Mouse (Mus musculus) B cell, adult (primary cell): ENCODE data around the gene G6pc. TPM values are rescaled to one million over a fixed set of nuclear protein-coding genes. Genes with fewer than 3 reads are reported as not detected.

Experiments used
- total RNA-seq: library from RNA; stranded (reverse); gene quantifications from 4 replicates; pipeline ENCODE4 v1.2.4, GENCODE M21; 2023; ENCODE audit not compliant: inconsistent age

Gene G6pc
- total RNA-seq = not detected in 4 replicates

GRCm38 (mm10) chr11:101367326-101367935 is at the start of gene G6pc:
Gene G6pc (plus strand): TSS chr11:101367561.

GRCm38 (mm10) chr11:101324763-101325162 is 42.6 kb upstream of the G6pc start, which contains the start of gene Aoc2:
Gene Aoc2 (plus strand): TSS chr11:101325063.

GRCm38 (mm10) chr11:101330371-101330924 is 36.9 kb upstream of the G6pc start, which contains the start of gene Aoc3:
Gene Aoc3 (plus strand): TSS chr11:101330605.

DNA sequence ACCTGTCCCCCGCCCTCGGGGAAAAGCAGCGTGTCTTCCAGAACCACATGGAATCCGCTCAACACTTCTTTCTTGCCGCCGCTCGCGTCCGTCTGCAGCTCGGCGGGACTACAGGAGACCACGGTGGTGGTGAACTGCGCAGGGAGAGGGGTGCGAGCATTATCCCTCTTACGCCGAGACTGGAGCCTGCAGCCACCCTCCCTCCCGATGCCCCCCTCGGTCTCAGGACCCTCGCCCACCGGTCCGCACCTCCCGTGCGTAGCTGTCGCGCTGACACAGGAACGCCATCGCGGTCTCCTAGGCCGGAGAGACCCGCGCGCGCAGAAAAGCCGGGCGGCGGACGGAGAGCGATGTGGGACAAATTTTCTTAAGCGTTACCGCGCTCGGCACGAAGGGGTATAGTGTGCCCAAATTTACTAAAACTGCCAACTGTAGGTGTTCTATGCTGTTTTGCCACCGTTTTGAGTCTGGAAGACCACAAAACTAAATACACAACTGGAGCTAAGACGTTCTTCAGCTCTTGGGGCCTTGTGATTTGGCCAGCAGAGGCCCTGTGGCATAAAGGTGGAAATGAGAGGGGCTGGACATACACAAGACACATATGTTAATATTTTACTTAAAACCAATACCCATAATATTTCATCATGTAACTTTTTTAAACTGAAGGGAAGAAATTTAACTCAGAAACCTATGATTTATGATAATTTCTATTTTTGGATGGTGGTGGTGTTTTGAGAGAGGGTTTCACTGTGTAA is 49.9 kb downstream of the G6pc start, which contains the start of gene Aarsd1:
Gene Aarsd1 (minus strand): TSS at position 515 of the 755 bp plus-strand sequence.

GRCm38 (mm10) chr11:101424105-101424851 is 56.9 kb downstream of the G6pc start, which contains the start of gene Gm27029:
Gene Gm27029 (minus strand): TSS chr11:101424796.

GRCm38 (mm10) chr11:101424925-101425813 is 57.8 kb downstream of the G6pc start, which contains the start of the genes Rundc1 and Ptges3l:
Gene Rundc1 (plus strand): TSS chr11:101425085.
Gene Ptges3l (minus strand): TSS chr11:101425333.

Other genes starting within 250 kb of the G6pc start
- 71.0 to 73.7 TPM (median 72.2 TPM) in 4 replicates for gene Retreg3, start 247.7 kb upstream of the G6pc start, total RNA-seq
- 14.2 to 19.4 TPM (median 16.1 TPM) in 4 replicates for gene Tubg1, start 247.6 kb upstream of the G6pc start, total RNA-seq
- 2.9 to 6.1 TPM (median 3.9 TPM) in 4 replicates for gene Tubg2, start 211.7 kb upstream of the G6pc start, total RNA-seq
- 0.32 to 0.80 TPM (median 0.59 TPM) in 4 replicates for gene Cntnap1, start 197.0 kb upstream of the G6pc start, total RNA-seq
- gene Plekhh3, start 196.2 kb upstream of the G6pc start, total RNA-seq = 0.61 to 2.3 TPM (median 1.3 TPM) in 4 replicates
- 0.60 TPM in 1 of 4 replicates, not detected in the others for gene Ccr10, start 192.1 kb upstream of the G6pc start, total RNA-seq
- gene Ezh1, start 141.1 kb upstream of the G6pc start, total RNA-seq = 74.4 to 88.1 TPM (median 79.3 TPM) in 4 replicates
- not detected in 4 replicates for gene Ramp2, start 121.5 kb upstream of the G6pc start, total RNA-seq
- 73.6 to 86.7 TPM (median 83.1 TPM) in 4 replicates for gene Vps25, start 113.9 kb upstream of the G6pc start, total RNA-seq
- gene Wnk4, start 107.0 kb upstream of the G6pc start, total RNA-seq = 0.21 to 1.5 TPM (median 1.1 TPM) in 4 replicates
- gene Cntd1, start 88.5 kb upstream of the G6pc start, total RNA-seq = 0.22 to 0.51 TPM (median 0.47 TPM) in 4 replicates
- gene Coa3, start 88.4 kb upstream of the G6pc start, total RNA-seq = 26.7 to 40.5 TPM (median 28.5 TPM) in 4 replicates
- 177 to 193 TPM (median 186 TPM) in 4 replicates for gene Becn1, start 65.3 kb upstream of the G6pc start, total RNA-seq
- 134 to 152 TPM (median 146 TPM) in 4 replicates for gene Psme3, start 51.3 kb upstream of the G6pc start, total RNA-seq
- 13.2 to 15.9 TPM (median 13.8 TPM) in 4 replicates for gene Aoc2, start 42.5 kb upstream of the G6pc start, total RNA-seq
- 0.26 to 0.87 TPM (median 0.59 TPM) in 4 replicates for gene Aoc3, start 37.0 kb upstream of the G6pc start, total RNA-seq
- 18.5 to 27.4 TPM (median 26.4 TPM) in 4 replicates for gene Aarsd1, start 50.1 kb downstream of the G6pc start, total RNA-seq
- 0.87 to 3.1 TPM (median 1.6 TPM) in 4 replicates for gene Gm27029, start 57.2 kb downstream of the G6pc start, total RNA-seq
- 20.8 to 21.4 TPM (median 20.9 TPM) in 4 replicates for gene Rundc1, start 57.5 kb downstream of the G6pc start, total RNA-seq
- gene Ptges3l, start 57.8 kb downstream of the G6pc start, total RNA-seq = 1.7 to 2.7 TPM (median 2.0 TPM) in 4 replicates
- gene Rpl27, start 74.7 kb downstream of the G6pc start, total RNA-seq = 98.0 to 135 TPM (median 128 TPM) in 4 replicates
- gene Ifi35, start 80.8 kb downstream of the G6pc start, total RNA-seq = 63.1 to 83.1 TPM (median 74.7 TPM) in 4 replicates
- 0.87 to 1.5 TPM (median 1.0 TPM) in 4 replicates for gene Rnd2, start 97.4 kb downstream of the G6pc start, total RNA-seq
- gene Vat1, start 98.7 kb downstream of the G6pc start, total RNA-seq = 13.4 to 20.3 TPM (median 15.6 TPM) in 4 replicates
- 5.5 to 9.9 TPM (median 7.5 TPM) in 4 replicates for gene Brca1, start 184.4 kb downstream of the G6pc start, total RNA-seq
- gene Nbr1, start 184.6 kb downstream of the G6pc start, total RNA-seq = 124 to 157 TPM (median 143 TPM) in 4 replicates
- 4.3 to 5.8 TPM (median 5.2 TPM) in 4 replicates for gene Tmem106a, start 214.7 kb downstream of the G6pc start, total RNA-seq
- not detected in 4 replicates for gene Gm11634, start 231.7 kb downstream of the G6pc start, total RNA-seq